Mouse (Mus musculus) C2C12 (cell line): Measurements from ENCODE around the gene Phf21a.

Source experiments
- CTCF ChIP-seq: IDR thresholded peaks from one replicate; pipeline ENCODE4 v1.5.1; 2011; ENCODE audit not compliant: control insufficient read depth, insufficient read depth, insufficient read length
- MAX ChIP-seq: IDR thresholded peaks from one replicate; pipeline ENCODE4 v1.6.1; 2011; ENCODE audit warnings: mild to moderate bottlenecking, control low read depth
- MYOD1 ChIP-seq: IDR thresholded peaks from one replicate; pipeline ENCODE4 v1.6.1; 2011; ENCODE audit warnings: low read depth; ENCODE audit not compliant: control insufficient read depth, insufficient read length
- MYOG ChIP-seq: IDR thresholded peaks from one replicate; pipeline ENCODE4 v1.6.1; 2011; ENCODE audit not compliant: control insufficient read depth, insufficient read length; ENCODE audit errors: extremely low read depth
- USF1 ChIP-seq: IDR thresholded peaks from one replicate; pipeline ENCODE4 v1.6.1; 2011; ENCODE audit warnings: low read depth, mild to moderate bottlenecking, control low read depth, moderate library complexity

- TF ChIP-seq CTCF: no peak
- no peak for TF ChIP-seq USF1
- TF ChIP-seq MYOD1: no peak
- no peak for TF ChIP-seq MAX
- TF ChIP-seq MYOG: no peak
These were observed 153.2 kb downstream of the Phf21a start for GRCm38 (mm10) chr2:92246112-92246511.
